Mouse (Mus musculus): ENCODE measurements around the gene Lrrc37a. TPM values are rescaled to one million over a fixed set of nuclear protein-coding genes. Genes with fewer than 3 reads are reported as not detected.
"Not testable (repeated sequence)": the region's sequence is repeated elsewhere in the genome, so short reads cannot be mapped to it uniquely, and the experiment has no call there.

Gene Lrrc37a
- polyA plus RNA-seq (2015; fragmentation: Nextera tagmentation; extraction: Ambion mirVana), result not detected in 2 replicates

DNA sequence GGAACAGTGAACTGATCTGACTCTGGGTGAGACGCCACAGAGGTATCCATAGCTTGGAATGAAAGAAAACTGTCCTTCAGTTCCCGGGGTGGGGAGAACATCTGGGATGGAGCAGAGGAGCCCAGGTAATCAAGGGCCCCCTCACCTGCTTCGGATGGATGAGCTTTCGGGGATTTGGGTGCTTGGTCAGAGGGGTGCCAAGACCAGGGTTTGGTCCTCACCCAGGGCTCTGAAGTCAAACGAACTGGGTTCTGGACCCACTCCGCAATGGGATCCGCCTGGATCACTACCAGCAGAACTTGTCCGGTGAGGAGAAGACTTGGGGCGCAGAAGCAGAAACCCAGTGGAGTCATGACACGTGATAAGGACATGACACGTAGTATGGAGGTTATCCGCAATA lies at the start of gene Lrrc37a:
Lrrc37a (minus strand) TSS at position 101 of the 400 bp plus-strand sequence.
- no peaks in the 10 kb centered on the region for H3K36me3 ChIP-seq (ENCODE audit: control insufficient read depth, insufficient read depth)
- 83% methylated on average over 12 of the region's 12 CpGs for WGBS
- H3K9ac ChIP-seq (ENCODE audit: low read length), result no peak within 1 kb of the TSS
- no peak within 1 kb of the TSS for H3K27ac ChIP-seq (ENCODE audit: low read length)
- H3K27me3 ChIP-seq (ENCODE audit: control insufficient read depth, insufficient read depth, low read length), result no peaks in the 10 kb centered on the region
- no peaks in the 10 kb centered on the region for H3K9me3 ChIP-seq (replicated peaks; ENCODE audit: control insufficient read depth, low read length)
- no peak for ATAC-seq (replicated peaks; ENCODE audit: extremely low read depth, insufficient read depth, low FRiP score)
- H3K4me2 ChIP-seq (ENCODE audit: low read depth, low read length), result no peak within 1 kb of the TSS
- H3K4me1 ChIP-seq (ENCODE audit: control insufficient read depth, insufficient read depth, low read length), result no peaks in the 10 kb centered on the region
- no peak within 1 kb of the TSS for H3K4me3 ChIP-seq (ENCODE audit: low read length)

GRCm38 (mm10) chr11:103534973-103535372 lies 30.6 kb upstream of the Lrrc37a start:
- not testable (repeated sequence) for H3K4me1 ChIP-seq (ENCODE audit: control insufficient read depth, insufficient read depth, low read length); H3K9ac ChIP-seq (ENCODE audit: low read length); H3K4me3 ChIP-seq (ENCODE audit: low read length); H3K9me3 ChIP-seq (replicated peaks; ENCODE audit: control insufficient read depth, low read length); H3K36me3 ChIP-seq (ENCODE audit: control insufficient read depth, insufficient read depth); H3K4me2 ChIP-seq (ENCODE audit: low read depth, low read length); ATAC-seq (replicated peaks; ENCODE audit: extremely low read depth, insufficient read depth, low FRiP score); H3K27me3 ChIP-seq (ENCODE audit: control insufficient read depth, insufficient read depth, low read length); H3K27ac ChIP-seq (ENCODE audit: low read length)
- WGBS, result 43% methylated on average over 1 of the region's 1 CpGs

DNA sequence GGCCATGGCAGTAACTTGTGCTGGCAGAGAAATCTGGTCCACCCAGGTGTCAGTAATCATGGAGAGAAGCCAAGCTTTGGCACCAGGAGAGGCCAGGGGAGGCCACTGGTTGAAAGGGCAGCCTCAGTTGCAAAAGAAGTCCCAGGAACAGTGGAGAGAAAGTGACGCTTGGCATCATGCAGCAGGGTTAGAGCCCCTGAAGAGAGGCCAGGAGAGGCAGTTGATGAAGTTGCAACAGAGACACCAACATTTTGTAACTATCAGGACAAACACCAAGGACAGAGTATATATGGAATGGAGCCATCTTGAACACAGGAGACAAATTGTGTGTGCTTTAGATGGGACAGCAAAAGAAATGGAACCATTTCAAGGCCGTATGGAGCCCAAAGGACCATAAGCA lies 7.7 kb upstream of the Lrrc37a start:
- peaks cover 2% of the 10 kb centered on the region; the same call in 1 of the 2 replicates for H3K9me3 ChIP-seq (replicated peaks; ENCODE audit: control insufficient read depth, low read length)
- H3K4me2 ChIP-seq (ENCODE audit: low read depth, low read length), result no peak overlapping the region
- H3K4me3 ChIP-seq (ENCODE audit: low read length), result no peak overlapping the region
- no peaks in the 10 kb centered on the region for H3K4me1 ChIP-seq (ENCODE audit: control insufficient read depth, insufficient read depth, low read length)
- no peak overlapping the region for H3K27ac ChIP-seq (ENCODE audit: low read length)
- WGBS, result 72% methylated on average over 2 of the region's 2 CpGs
- H3K36me3 ChIP-seq (ENCODE audit: control insufficient read depth, insufficient read depth), result no peaks in the 10 kb centered on the region
- ATAC-seq (replicated peaks; ENCODE audit: extremely low read depth, insufficient read depth, low FRiP score), result no peak
- H3K9ac ChIP-seq (ENCODE audit: low read length), result no peak overlapping the region
- H3K27me3 ChIP-seq (ENCODE audit: control insufficient read depth, insufficient read depth, low read length), result no peaks in the 10 kb centered on the region

GRCm38 (mm10) chr11:103464443-103464842 lies 40.0 kb downstream of the Lrrc37a start:
- Histone ChIP-seq H3K9ac (ENCODE audit: low read length) (no peak overlapping the region), H3K4me2 (ENCODE audit: low read depth, low read length) (no peak overlapping the region), H3K4me3 (ENCODE audit: low read length) (no peak overlapping the region), H3K9me3 (replicated peaks; ENCODE audit: control insufficient read depth, low read length) (no peaks in the 10 kb centered on the region), H3K36me3 (ENCODE audit: control insufficient read depth, insufficient read depth) (no peaks in the 10 kb centered on the region), H3K4me1 (ENCODE audit: control insufficient read depth, insufficient read depth, low read length) (no peaks in the 10 kb centered on the region), H3K27me3 (ENCODE audit: control insufficient read depth, insufficient read depth, low read length) (no peaks in the 10 kb centered on the region), H3K27ac (ENCODE audit: low read length) (no peak overlapping the region)
- 65% methylated on average over 7 of the region's 7 CpGs for WGBS
- no peak for ATAC-seq (replicated peaks; ENCODE audit: extremely low read depth, insufficient read depth, low FRiP score)

GRCm38 (mm10) chr11:103451105-103451504 lies 53.3 kb downstream of the Lrrc37a start:
- not testable (repeated sequence) for H3K27ac ChIP-seq (ENCODE audit: low read length); H3K9me3 ChIP-seq (replicated peaks; ENCODE audit: control insufficient read depth, low read length); H3K36me3 ChIP-seq (ENCODE audit: control insufficient read depth, insufficient read depth); H3K4me1 ChIP-seq (ENCODE audit: control insufficient read depth, insufficient read depth, low read length); H3K4me3 ChIP-seq (ENCODE audit: low read length); ATAC-seq (replicated peaks; ENCODE audit: extremely low read depth, insufficient read depth, low FRiP score); H3K4me2 ChIP-seq (ENCODE audit: low read depth, low read length); H3K9ac ChIP-seq (ENCODE audit: low read length); H3K27me3 ChIP-seq (ENCODE audit: control insufficient read depth, insufficient read depth, low read length)
- 73% methylated on average over 1 of the region's 1 CpGs for WGBS

DNA sequence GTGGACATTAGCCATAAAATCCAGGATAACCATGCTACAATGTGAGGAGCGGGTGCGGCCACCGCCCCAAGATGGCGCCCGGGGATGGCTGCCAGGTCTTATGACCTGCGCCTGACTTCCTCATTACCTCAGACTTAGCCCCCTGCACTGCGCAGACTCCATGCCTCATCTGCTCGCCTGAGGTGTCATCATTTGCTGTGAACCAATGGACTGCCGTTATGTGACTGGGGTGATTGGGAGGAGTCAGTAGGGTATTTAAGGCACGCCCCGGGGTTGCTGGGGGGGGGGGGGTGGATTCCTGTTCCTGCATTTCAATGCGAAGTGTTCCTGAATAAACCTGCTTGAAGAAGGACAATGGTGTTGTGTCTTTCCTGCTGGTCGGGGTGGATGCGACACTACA lies 54.7 kb downstream of the Lrrc37a start:
- H3K4me3 ChIP-seq (ENCODE audit: low read length); H3K9me3 ChIP-seq (replicated peaks; ENCODE audit: control insufficient read depth, low read length); H3K27ac ChIP-seq (ENCODE audit: low read length); H3K4me1 ChIP-seq (ENCODE audit: control insufficient read depth, insufficient read depth, low read length); H3K36me3 ChIP-seq (ENCODE audit: control insufficient read depth, insufficient read depth); H3K27me3 ChIP-seq (ENCODE audit: control insufficient read depth, insufficient read depth, low read length); H3K4me2 ChIP-seq (ENCODE audit: low read depth, low read length); ATAC-seq (replicated peaks; ENCODE audit: extremely low read depth, insufficient read depth, low FRiP score); H3K9ac ChIP-seq (ENCODE audit: low read length): not testable (repeated sequence)
- 86% methylated on average over 14 of the region's 14 CpGs for WGBS

DNA sequence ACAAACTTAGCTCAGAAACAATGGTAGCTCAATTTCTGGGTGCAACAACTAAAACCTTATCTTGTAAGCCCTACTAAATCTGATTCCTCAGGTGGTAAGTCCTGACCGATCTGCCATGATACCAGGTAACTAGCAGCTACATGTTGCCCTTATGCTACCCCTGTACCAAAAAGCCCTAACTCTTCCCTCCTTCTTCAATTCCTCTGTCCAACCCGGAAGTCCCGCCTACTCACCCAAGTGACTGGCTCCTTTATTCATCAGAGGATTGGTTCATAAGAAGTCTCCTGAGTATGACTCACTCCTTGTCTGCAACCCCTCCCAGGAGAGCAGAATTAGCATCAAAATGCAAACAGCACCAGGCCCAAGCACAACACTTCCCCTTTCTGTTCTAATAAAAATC lies 60.7 kb downstream of the Lrrc37a start:
- Histone ChIP-seq H3K9me3 (replicated peaks; ENCODE audit: control insufficient read depth, low read length) (no peaks in the 10 kb centered on the region), H3K36me3 (ENCODE audit: control insufficient read depth, insufficient read depth) (no peaks in the 10 kb centered on the region), H3K4me2 (ENCODE audit: low read depth, low read length) (no peak overlapping the region), H3K27ac (ENCODE audit: low read length) (no peak overlapping the region), H3K4me3 (ENCODE audit: low read length) (no peak overlapping the region), H3K27me3 (ENCODE audit: control insufficient read depth, insufficient read depth, low read length) (no peaks in the 10 kb centered on the region), H3K4me1 (ENCODE audit: control insufficient read depth, insufficient read depth, low read length) (no peaks in the 10 kb centered on the region), H3K9ac (ENCODE audit: low read length) (no peak overlapping the region)
- WGBS, result 92% methylated on average over 3 of the region's 3 CpGs
- ATAC-seq (replicated peaks; ENCODE audit: extremely low read depth, insufficient read depth, low FRiP score), result no peak

GRCm38 (mm10) chr11:103436282-103436681 lies 68.1 kb downstream of the Lrrc37a start:
- H3K36me3 ChIP-seq (ENCODE audit: control insufficient read depth, insufficient read depth), result no peaks in the 10 kb centered on the region
- no peak overlapping the region for H3K4me3 ChIP-seq (ENCODE audit: low read length)
- H3K4me1 ChIP-seq (ENCODE audit: control insufficient read depth, insufficient read depth, low read length), result no peaks in the 10 kb centered on the region
- no peak overlapping the region for H3K27ac ChIP-seq (ENCODE audit: low read length)
- no peak overlapping the region for H3K4me2 ChIP-seq (ENCODE audit: low read depth, low read length)
- no peaks in the 10 kb centered on the region for H3K9me3 ChIP-seq (replicated peaks; ENCODE audit: control insufficient read depth, low read length)
- H3K27me3 ChIP-seq (ENCODE audit: control insufficient read depth, insufficient read depth, low read length), result no peaks in the 10 kb centered on the region; the same call in 1 of the 2 replicates
- ATAC-seq (replicated peaks; ENCODE audit: extremely low read depth, insufficient read depth, low FRiP score), result no peak
- 61% methylated on average over 5 of the region's 5 CpGs for WGBS
- H3K9ac ChIP-seq (ENCODE audit: low read length), result no peak overlapping the region

DNA sequence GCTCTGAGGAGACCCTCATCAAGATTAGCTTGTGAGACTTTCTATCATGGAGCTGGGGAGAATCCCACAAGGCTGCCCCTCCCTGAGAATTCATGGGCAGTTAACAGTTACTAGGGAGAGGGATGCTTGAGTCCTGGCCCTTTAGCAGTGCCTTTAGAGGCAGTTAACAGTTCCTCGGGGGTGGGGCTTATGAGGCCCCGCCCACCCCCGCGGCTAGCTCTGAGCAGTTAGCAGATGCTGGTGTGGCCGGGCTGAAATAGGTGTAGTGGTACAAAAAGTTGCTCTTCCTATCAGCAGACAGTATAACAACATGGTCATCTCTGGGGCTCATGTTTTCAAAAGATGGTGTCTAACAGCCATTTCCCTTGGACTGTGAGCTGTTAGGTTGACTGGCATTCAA lies 79.4 kb downstream of the Lrrc37a start:
- no peaks in the 10 kb centered on the region for H3K4me1 ChIP-seq (ENCODE audit: control insufficient read depth, insufficient read depth, low read length)
- H3K9me3 ChIP-seq (replicated peaks; ENCODE audit: control insufficient read depth, low read length), result no peaks in the 10 kb centered on the region
- no peaks in the 10 kb centered on the region for H3K36me3 ChIP-seq (ENCODE audit: control insufficient read depth, insufficient read depth)
- H3K27ac ChIP-seq (ENCODE audit: low read length), result no peak overlapping the region
- H3K27me3 ChIP-seq (ENCODE audit: control insufficient read depth, insufficient read depth, low read length), result no peaks in the 10 kb centered on the region
- no peak overlapping the region for H3K9ac ChIP-seq (ENCODE audit: low read length)
- no peak overlapping the region for H3K4me2 ChIP-seq (ENCODE audit: low read depth, low read length)
- 19% methylated on average over 5 of the region's 5 CpGs for WGBS
- ATAC-seq (replicated peaks; ENCODE audit: extremely low read depth, insufficient read depth, low FRiP score), result no peak
- no peak overlapping the region for H3K4me3 ChIP-seq (ENCODE audit: low read length)

GRCm38 (mm10) chr11:103419667-103420066 lies 84.7 kb downstream of the Lrrc37a start:
- Histone ChIP-seq H3K9me3 (replicated peaks; ENCODE audit: control insufficient read depth, low read length) (no peaks in the 10 kb centered on the region), H3K9ac (ENCODE audit: low read length) (no peak overlapping the region), H3K4me2 (ENCODE audit: low read depth, low read length) (no peak overlapping the region), H3K27ac (ENCODE audit: low read length) (no peak overlapping the region), H3K27me3 (ENCODE audit: control insufficient read depth, insufficient read depth, low read length) (no peaks in the 10 kb centered on the region), H3K36me3 (ENCODE audit: control insufficient read depth, insufficient read depth) (no peaks in the 10 kb centered on the region), H3K4me3 (ENCODE audit: low read length) (no peak overlapping the region), H3K4me1 (ENCODE audit: control insufficient read depth, insufficient read depth, low read length) (no peaks in the 10 kb centered on the region)
- 80% methylated on average over 13 of the region's 13 CpGs for WGBS
- ATAC-seq (replicated peaks; ENCODE audit: extremely low read depth, insufficient read depth, low FRiP score), result no peak
